Mouse (Mus musculus) CH12.LX (cell line): ENCODE results near the gene Abi2. TPM values are rescaled to one million over a fixed set of nuclear protein-coding genes. Genes with fewer than 3 reads are reported as not detected.

Source experiments
- DNase-seq: peaks from one replicate; pipeline ENCODE4 v3.0.0-alpha.2; 2013; ENCODE audit errors: extremely low read depth
- H3K27ac ChIP-seq: 2 replicates; pipeline ENCODE4 v1.5.1; 2012; ENCODE audit warnings: low read depth, mild to moderate bottlenecking, control low read depth, moderate library complexity; ENCODE audit not compliant: insufficient read depth
- H3K27me3 ChIP-seq: replicated peaks from 2 replicates; pipeline ENCODE3; 2012; ENCODE audit warnings: inconsistent platforms
- H3K36me3 ChIP-seq, 2 experiments: replicated peaks in 1 of 2; 2 replicates each; pipeline versions ENCODE3 to v1.6.1; 2012; ENCODE audit warnings: inconsistent platforms in 1 of 2, low read length in 1 of 2, mild to moderate bottlenecking in 1 of 2, mixed read lengths in 1 of 2, moderate library complexity in 1 of 2; ENCODE audit not compliant: control insufficient read depth in 1 of 2, insufficient read depth in 1 of 2
- H3K4me1 ChIP-seq, 2 experiments: 2 replicates each; pipeline ENCODE4 v1.6.1; 2012; ENCODE audit warnings: inconsistent platforms in 1 of 2, moderate library complexity in 1 of 2; ENCODE audit not compliant: insufficient read depth in 2 of 2, control insufficient read depth in 1 of 2
- H3K4me2 ChIP-seq: 2 replicates; pipeline ENCODE4 v1.6.1; 2012; ENCODE audit warnings: low read depth, mild to moderate bottlenecking, control low read depth; ENCODE audit not compliant: poor library complexity, insufficient read depth, severe bottlenecking
- H3K4me3 ChIP-seq, 3 experiments: fragments of 150-350 bp in 1 of 3; sonication (generic) in 1 of 3; replicated peaks in 1 of 3; 2 replicates each; pipeline versions ENCODE3 to v1.5.1; 2011 to 2012; ENCODE audit warnings: low read depth in 2 of 3, low read length in 2 of 3, mild to moderate bottlenecking in 2 of 3, moderate library complexity in 2 of 3, control low read depth in 1 of 3, improper control_type of control experiment in 1 of 3, inconsistent platforms in 1 of 3, mixed read lengths in 1 of 3; ENCODE audit not compliant: poor library complexity in 1 of 3
- H3K79me2 ChIP-seq: replicated peaks from 2 replicates; pipeline ENCODE4 v1.6.1; 2012; ENCODE audit warnings: mild to moderate bottlenecking, moderate library complexity; ENCODE audit not compliant: control insufficient read depth, poor library complexity, insufficient read depth, severe bottlenecking; ENCODE audit errors: extremely low read depth
- H3K9ac ChIP-seq: 2 replicates; pipeline ENCODE4 v1.6.1; 2012; ENCODE audit warnings: low read depth, mild to moderate bottlenecking, control low read depth, moderate library complexity; ENCODE audit not compliant: insufficient read depth
- H3K9me3 ChIP-seq: replicated peaks from 2 replicates; pipeline ENCODE3; 2012; ENCODE audit warnings: low read length, inconsistent platforms, mixed read lengths
- CHD1 ChIP-seq: IDR thresholded peaks from 2 replicates; pipeline ENCODE4 v1.6.1; 2012; ENCODE audit warnings: low read depth, low read length, improper control_type of control experiment, inconsistent platforms
- CTCF ChIP-seq, 2 experiments: IDR thresholded peaks in 1 of 2; conservative IDR thresholded peaks in 1 of 2; 2 replicates each; pipeline ENCODE4 v1.5.1; 2011 to 2012; ENCODE audit warnings: low read depth in 2 of 2, low read length in 2 of 2, improper control_type of control experiment in 1 of 2, inconsistent platforms in 1 of 2, mild to moderate bottlenecking in 1 of 2, moderate library complexity in 1 of 2
- E2F4 ChIP-seq: IDR thresholded peaks from 2 replicates; pipeline ENCODE4 v1.6.1; 2011; ENCODE audit warnings: low read depth, low read length, improper control_type of control experiment; ENCODE audit not compliant: insufficient replicate concordance
- ELF1 ChIP-seq: IDR thresholded peaks from 2 replicates; pipeline ENCODE4 v1.6.1; 2014; ENCODE audit warnings: low read depth, mild to moderate bottlenecking, inconsistent platforms, low read length, improper control_type of control experiment
- EP300 ChIP-seq: IDR thresholded peaks from 2 replicates; pipeline ENCODE4 v1.6.1; 2011; ENCODE audit warnings: low read length, improper control_type of control experiment
- HCFC1 ChIP-seq: IDR thresholded peaks from 2 replicates; pipeline ENCODE4 v1.6.1; 2012; ENCODE audit warnings: low read depth, mild to moderate bottlenecking, inconsistent platforms, low read length, improper control_type of control experiment
- JUN ChIP-seq: IDR thresholded peaks from 2 replicates; pipeline ENCODE4 v1.6.1; 2011; ENCODE audit warnings: low read depth, mild to moderate bottlenecking, low read length, improper control_type of control experiment, moderate library complexity; ENCODE audit not compliant: insufficient read depth
- JUND ChIP-seq: conservative IDR thresholded peaks from 2 replicates; pipeline ENCODE4 v1.6.1; 2011; ENCODE audit warnings: low read depth, low read length, improper control_type of control experiment
- MAFK ChIP-seq: IDR thresholded peaks from 2 replicates; pipeline ENCODE4 v1.6.1; 2011; ENCODE audit warnings: low read length, improper control_type of control experiment; ENCODE audit not compliant: insufficient replicate concordance
- MYC ChIP-seq: IDR thresholded peaks from 2 replicates; pipeline ENCODE4 v1.6.1; 2011; ENCODE audit warnings: low read depth, mild to moderate bottlenecking, improper control_type of control experiment, low read length
- PAX5 ChIP-seq: IDR thresholded peaks from 2 replicates; pipeline ENCODE4 v1.6.1; 2012; ENCODE audit warnings: low read length, inconsistent platforms, mixed read lengths
- POLR2AphosphoS2 ChIP-seq: IDR thresholded peaks from 2 replicates; pipeline ENCODE4 v1.6.1; 2011; ENCODE audit warnings: low read depth, low read length, improper control_type of control experiment
- RAD21 ChIP-seq: IDR thresholded peaks from 2 replicates; pipeline ENCODE4 v1.6.1; 2011; ENCODE audit warnings: low read depth, mild to moderate bottlenecking, low read length, improper control_type of control experiment, moderate library complexity
- RCOR1 ChIP-seq: conservative IDR thresholded peaks from 2 replicates; pipeline ENCODE4 v1.6.1; 2012; ENCODE audit warnings: low read depth, mild to moderate bottlenecking, inconsistent platforms, low read length, improper control_type of control experiment
- SMC3 ChIP-seq: IDR thresholded peaks from 2 replicates; pipeline ENCODE4 v1.6.1; 2011; ENCODE audit warnings: low read depth, low read length, improper control_type of control experiment
- TBP ChIP-seq: conservative IDR thresholded peaks from 2 replicates; pipeline ENCODE4 v1.6.1; 2011; ENCODE audit warnings: low read depth, low read length, improper control_type of control experiment
- TCF12 ChIP-seq: IDR thresholded peaks from 2 replicates; pipeline ENCODE4 v1.6.1; 2014; ENCODE audit warnings: low read depth, mild to moderate bottlenecking, inconsistent platforms, low read length, improper control_type of control experiment
- UBTF ChIP-seq: IDR thresholded peaks from 2 replicates; pipeline ENCODE4 v1.6.1; 2012; ENCODE audit warnings: low read depth, mild to moderate bottlenecking, inconsistent platforms, low read length, improper control_type of control experiment, moderate library complexity
- USF1 ChIP-seq: IDR thresholded peaks from 2 replicates; pipeline ENCODE4 v1.6.1; 2014; ENCODE audit warnings: low read depth, mild to moderate bottlenecking, inconsistent platforms, low read length, improper control_type of control experiment
- USF2 ChIP-seq: conservative IDR thresholded peaks from 2 replicates; pipeline ENCODE4 v1.6.1; 2011; ENCODE audit warnings: low read depth, low read length, improper control_type of control experiment
- ZC3H11A ChIP-seq: IDR thresholded peaks from 2 replicates; pipeline ENCODE4 v1.6.1; 2012; ENCODE audit warnings: low read depth, mild to moderate bottlenecking, inconsistent platforms, low read length, improper control_type of control experiment
- ZKSCAN1 ChIP-seq: IDR thresholded peaks from 2 replicates; pipeline ENCODE4 v1.6.1; 2012; ENCODE audit warnings: low read depth, inconsistent platforms, low read length, improper control_type of control experiment, borderline replicate concordance
- ZNF384 ChIP-seq: IDR thresholded peaks from 2 replicates; pipeline ENCODE4 v1.6.1; 2012; ENCODE audit warnings: low read depth, low read length, improper control_type of control experiment, inconsistent platforms
- dilution Hi-C: fragments of 300-500 bp; cut with MboI; formaldehyde crosslinking; loops from 2 replicates; pipeline ENCODE4 v1.14.3; 2020; ENCODE audit warnings: low sequenced_read_pairs; ENCODE audit not compliant: extremely low pct_unique_long_range_greater_than_20kb, extremely low pct_ligation_motif_present
- in situ Hi-C: fragments of 300-500 bp; cut with MboI; formaldehyde crosslinking; loops from 3 replicates; pipeline ENCODE4 v1.14.3; 2019; ENCODE audit warnings: low sequenced_read_pairs, low pct_ligation_motif_present, low pct_unique_long_range_greater_than_20kb, mixed read lengths
- polyA plus RNA-seq: library from polyadenylated mRNA; unstranded; fragments of >175 nt; gene quantifications from 2 replicates; pipeline ENCODE4 v1.2.1, GENCODE M21; 2012; ENCODE audit warnings: low read depth; ENCODE audit not compliant: insufficient read length
- total RNA-seq, 2 experiments: library from RNA; depleted of rRNA; stranded (reverse); fragments of 300-350 nt in 1 of 2; fragments of >200 nt in 1 of 2; gene quantifications; 2 replicates each; pipeline ENCODE4 v1.2.3; 2012 to 2014

Gene Abi2
- total and polyA plus RNA-seq, 3 experiments: 8.7 to 15.0 (median 14.0) TPM

DNA sequence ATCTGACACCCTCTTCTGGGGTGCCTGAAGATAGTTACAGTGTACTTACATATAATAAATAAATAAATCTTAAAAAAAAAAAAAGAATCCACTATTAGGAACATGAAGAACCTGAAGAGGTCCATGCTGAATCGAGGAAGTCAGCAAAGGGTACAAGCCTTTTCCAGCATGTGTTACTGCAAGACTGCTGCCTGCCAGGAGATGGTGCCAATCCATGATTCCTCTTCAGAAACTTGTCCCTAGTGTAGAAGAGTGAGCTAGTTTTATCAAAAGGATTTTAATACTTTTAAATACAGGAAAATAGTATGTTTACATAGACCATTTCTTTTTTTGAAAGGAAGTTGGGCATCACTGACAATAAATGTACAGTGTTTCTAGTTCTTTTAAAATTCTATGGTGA is 14.5 kb downstream of the Abi2 start:
- Histone ChIP-seq H3K36me3 (no peaks in the 10 kb centered on the region), H3K79me2 (no peaks in the 10 kb centered on the region), H3K9ac (no peak overlapping the region), H3K9me3 (no peaks in the 10 kb centered on the region), H3K4me1 (peaks cover 4 to 10% of the 10 kb centered on the region in 2 experiments; a peak in 2 of 4 replicates), H3K27ac (no peak overlapping the region), H3K4me2 (no peak overlapping the region), H3K4me3 (no peak overlapping the region), H3K27me3 (no peaks in the 10 kb centered on the region)
- in situ Hi-C loops (no loop called here), dilution Hi-C loops (no loop called here)
- no peak for DNase-seq
- TF ChIP-seq SMC3: peak; percentile 18
- no peak; the same call in 1 of the 2 replicates for TF ChIP-seq RAD21
- no peak for TF ChIP-seq E2F4
- no peak for TF ChIP-seq MAFK
- no peak for TF ChIP-seq UBTF
- no peak for TF ChIP-seq ZC3H11A
- peak in 1 of 2 experiments; percentile 35; a peak in 2 of 4 replicates for TF ChIP-seq CTCF (conservative IDR thresholded peaks at IDR 0.05 in 1 of 2, IDR thresholded peaks at IDR 0.05 in 1 of 2; ENCODE audit: low read depth in 2 of 2, low read length in 2 of 2)

GRCm38 (mm10) chr1:60428341-60428740 is 18.9 kb downstream of the Abi2 start:
- no peak overlapping the region for H3K9ac ChIP-seq
- dilution Hi-C loops (no loop called here), in situ Hi-C loops (no loop called here)
- no peak for TF ChIP-seq POLR2AphosphoS2
- no peak for TF ChIP-seq USF1
- TF ChIP-seq PAX5: no peak
- TF ChIP-seq USF2: no peak
- no peak for TF ChIP-seq JUN
- TF ChIP-seq CHD1: no peak
- TF ChIP-seq UBTF: no peak
- no peak for TF ChIP-seq HCFC1
- TF ChIP-seq TBP: no peak
- no peak for TF ChIP-seq MYC
- TF ChIP-seq JUND: no peak
- TF ChIP-seq ZKSCAN1: no peak
- TF ChIP-seq ELF1: no peak
- no peak for TF ChIP-seq MAFK
- no peak for TF ChIP-seq RCOR1
- no peak for TF ChIP-seq EP300
- TF ChIP-seq TCF12: no peak
- TF ChIP-seq ZNF384: no peak
- no peak overlapping the region for H3K4me3 ChIP-seq
- 0 out of 4 replicates have a peak, but pooled peaks cover 0 to 3% of the 10 kb centered on the region in 2 experiments for H3K4me1 ChIP-seq
- no peaks in the 10 kb centered on the region for H3K79me2 ChIP-seq
- H3K9me3 ChIP-seq: no peaks in the 10 kb centered on the region
- H3K27me3 ChIP-seq: no peaks in the 10 kb centered on the region
- H3K4me2 ChIP-seq: no peak overlapping the region
- no peak for DNase-seq
- no peaks in the 10 kb centered on the region for H3K36me3 ChIP-seq
- H3K27ac ChIP-seq: no peak overlapping the region
